Mouse (Mus musculus) heart, embryonic 14.5 days (tissue): Measurements from ENCODE around the gene Olfr827. TPM values are rescaled to one million over a fixed set of nuclear protein-coding genes. Genes with fewer than 3 reads are reported as not detected.

Experiments used
- ATAC-seq: fragments of 200-750 bp; cut with Nextera tagmentation; 2 replicates; pipeline ENCODE4 v1.8.0; 2017; ENCODE audit warnings: low read depth, moderate TSS enrichment; ENCODE audit not compliant: insufficient number of reproducible peaks, insufficient read depth, low FRiP score
- H3K27ac ChIP-seq, 2 experiments: fragments of 200-500 bp in 1 of 2; fragments of 300-500 bp in 1 of 2; sonication (generic) in 1 of 2; replicated peaks in 1 of 2; 2 replicates each; pipeline ENCODE4 v1.5.1; 2012 to 2014; ENCODE audit warnings: low read depth in 2 of 2, low read length in 2 of 2, control low read depth in 1 of 2, mild to moderate bottlenecking in 1 of 2, mixed read lengths in 1 of 2; ENCODE audit not compliant: control insufficient read depth in 1 of 2, insufficient read depth in 1 of 2
- H3K27me3 ChIP-seq: fragments of 300-500 bp; sonication (generic); 2 replicates; pipeline ENCODE4 v1.6.1; 2014; ENCODE audit warnings: mild to moderate bottlenecking, low read length, control low read depth; ENCODE audit not compliant: control insufficient read depth, insufficient read depth
- H3K36me3 ChIP-seq: fragments of 300-500 bp; sonication (generic); 2 replicates; pipeline ENCODE4 v1.6.1; 2014; ENCODE audit warnings: mild to moderate bottlenecking, control low read depth, low read length, mixed read lengths; ENCODE audit not compliant: control insufficient read depth, insufficient read depth
- H3K4me1 ChIP-seq, 2 experiments: fragments of 200-500 bp in 1 of 2; fragments of 300-500 bp in 1 of 2; sonication (generic) in 1 of 2; 2 replicates each; pipeline ENCODE4 v1.6.1; 2012 to 2014; ENCODE audit warnings: low read length in 2 of 2, control low read depth in 1 of 2, mixed read lengths in 1 of 2; ENCODE audit not compliant: control insufficient read depth in 2 of 2, insufficient read depth in 2 of 2
- H3K4me2 ChIP-seq: fragments of 300-500 bp; sonication (generic); 2 replicates; pipeline ENCODE4 v1.6.1; 2014; ENCODE audit warnings: mild to moderate bottlenecking, low read length
- H3K4me3 ChIP-seq, 2 experiments: fragments of 200-500 bp in 1 of 2; fragments of 300-500 bp in 1 of 2; sonication (generic) in 1 of 2; 2 replicates each; pipeline ENCODE4 v1.5.1; 2012 to 2014; ENCODE audit warnings: low read length in 2 of 2, mild to moderate bottlenecking in 2 of 2, control low read depth in 1 of 2, low read depth in 1 of 2, moderate library complexity in 1 of 2; ENCODE audit not compliant: control insufficient read depth in 1 of 2, insufficient read depth in 1 of 2
- H3K9ac ChIP-seq: fragments of 300-500 bp; sonication (generic); 2 replicates; pipeline ENCODE4 v1.6.1; 2014; ENCODE audit warnings: mild to moderate bottlenecking, low read length
- H3K9me3 ChIP-seq: fragments of 300-500 bp; sonication (generic); 2 replicates; pipeline ENCODE4 v1.6.1; 2016; ENCODE audit warnings: low read length, control low read depth; ENCODE audit not compliant: control insufficient read depth
- WGBS: fragments of 180-500 bp; shearing (Covaris S2); extraction: QIAGEN DNeasy Blood & Tissue Kit; methylation state at CpG from one replicate; pipeline ENCODE4 v1.1.7; 2014; 5-methylcytosine and 5-hydroxymethylcytosine counted together
- polyA plus RNA-seq: library from polyadenylated mRNA; unstranded; fragments of >200 nt; fragmentation: Nextera tagmentation; extraction: Ambion mirVana; gene quantifications from 2 replicates; pipeline ENCODE4 v1.2.1, GENCODE M21; 2014

The Olfr827 gene
- polyA plus RNA-seq, 1 experiment from 2014 or later = not detected

- H3K4me2 ChIP-seq = no peak overlapping the region
- no peaks in the 10 kb centered on the region for H3K27me3 ChIP-seq
- no peak overlapping the region for H3K9ac ChIP-seq
- WGBS = 3% methylated on average over 1 of the region's 1 CpGs
- no peaks in the 10 kb centered on the region for H3K4me1 ChIP-seq
- no peak overlapping the region for H3K27ac ChIP-seq
- no peak overlapping the region for H3K4me3 ChIP-seq
- no peaks in the 10 kb centered on the region for H3K36me3 ChIP-seq
- no peak for ATAC-seq
- H3K9me3 ChIP-seq = no peaks in the 10 kb centered on the region
Measured at GRCm38 (mm10) chr10:130228246-130228645, 14.0 kb upstream of the Olfr827 start.

GRCm38 (mm10) chr10:130225034-130225433 is 10.8 kb upstream of the Olfr827 start:
- no peaks in the 10 kb centered on the region for H3K36me3 ChIP-seq
- no peak overlapping the region for H3K4me2 ChIP-seq
- no peaks in the 10 kb centered on the region for H3K27me3 ChIP-seq
- no peak for ATAC-seq
- H3K4me1 ChIP-seq = no peaks in the 10 kb centered on the region
- no peak overlapping the region for H3K9ac ChIP-seq
- no peak overlapping the region for H3K4me3 ChIP-seq
- no peaks in the 10 kb centered on the region for H3K9me3 ChIP-seq
- H3K27ac ChIP-seq = no peak overlapping the region
- WGBS = 52% methylated on average over 3 of the region's 3 CpGs

GRCm38 (mm10) chr10:130184086-130184485 is 30.1 kb downstream of the Olfr827 start, which contains the start of gene Olfr826:
Gene Olfr826 (minus strand): TSS chr10:130184186.
- no peaks in the 10 kb centered on the region for H3K4me1 ChIP-seq
- no peak within 1 kb of the TSS for H3K9ac ChIP-seq
- H3K36me3 ChIP-seq = no peaks in the 10 kb centered on the region
- H3K27me3 ChIP-seq = no peaks in the 10 kb centered on the region
- no peaks in the 10 kb centered on the region for H3K9me3 ChIP-seq
- H3K4me2 ChIP-seq = no peak within 1 kb of the TSS
- WGBS = 47% methylated on average over 1 of the region's 1 CpGs
- no peak within 1 kb of the TSS for H3K4me3 ChIP-seq
- H3K27ac ChIP-seq = no peak within 1 kb of the TSS
- no peak for ATAC-seq

GRCm38 (mm10) chr10:130166666-130167065 is 47.5 kb downstream of the Olfr827 start, which contains the start of gene Olfr825:
Gene Olfr825 (minus strand): TSS chr10:130166766.
- Histone ChIP-seq H3K4me2 (no peak within 1 kb of the TSS), H3K9me3 (no peaks in the 10 kb centered on the region), H3K4me3 (no peak within 1 kb of the TSS), H3K27ac (no peak within 1 kb of the TSS), H3K4me1 (no peaks in the 10 kb centered on the region), H3K9ac (no peak within 1 kb of the TSS), H3K27me3 (no peaks in the 10 kb centered on the region), H3K36me3 (no peaks in the 10 kb centered on the region)
- no peak for ATAC-seq

- H3K4me1 ChIP-seq = no peaks in the 10 kb centered on the region
- no peaks in the 10 kb centered on the region for H3K36me3 ChIP-seq
- H3K4me2 ChIP-seq = no peak overlapping the region
- H3K4me3 ChIP-seq = no peak overlapping the region
- H3K9me3 ChIP-seq = no peaks in the 10 kb centered on the region
- H3K9ac ChIP-seq = no peak overlapping the region
- H3K27me3 ChIP-seq = no peaks in the 10 kb centered on the region
- H3K27ac ChIP-seq = no peak overlapping the region
- ATAC-seq = no peak
Measured at GRCm38 (mm10) chr10:130165196-130165595, 49.0 kb downstream of the Olfr827 start.

Other genes with a start within 250 kb of the Olfr827 start
- not detected in 2 replicates for gene Olfr819, start 247.1 kb downstream of the Olfr827 start, polyA plus RNA-seq
- gene Olfr247, start 238.3 kb downstream of the Olfr827 start, polyA plus RNA-seq = not detected in 2 replicates
- not detected in 2 replicates for gene Gm10310, start 229.3 kb downstream of the Olfr827 start, polyA plus RNA-seq
- not detected in 2 replicates for gene Olfr820, start 201.8 kb downstream of the Olfr827 start, polyA plus RNA-seq
- gene Olfr821, start 184.1 kb downstream of the Olfr827 start, polyA plus RNA-seq = not detected in 2 replicates
- not detected in 2 replicates for gene Olfr822, start 143.2 kb downstream of the Olfr827 start, polyA plus RNA-seq
- not detected in 2 replicates for gene Olfr823, start 99.0 kb downstream of the Olfr827 start, polyA plus RNA-seq
- not detected in 2 replicates for gene Olfr824, start 84.4 kb downstream of the Olfr827 start, polyA plus RNA-seq
- gene Olfr825, start 47.6 kb downstream of the Olfr827 start, polyA plus RNA-seq = not detected in 2 replicates
- gene Olfr826, start 30.2 kb downstream of the Olfr827 start, polyA plus RNA-seq = not detected in 2 replicates
- gene Neurod4, start 65.8 kb upstream of the Olfr827 start, polyA plus RNA-seq = not detected in 2 replicates
- gene Tespa1, start 108.5 kb upstream of the Olfr827 start, polyA plus RNA-seq = 0.30 TPM in 1 of 2 replicates, not detected in the other
- gene Vmn2r84, start 179.9 kb upstream of the Olfr827 start, polyA plus RNA-seq = not detected in 2 replicates
- not detected in 2 replicates for gene Vmn2r85, start 215.3 kb upstream of the Olfr827 start, polyA plus RNA-seq
- not detected in 2 replicates for gene Vmn2r86, start 241.6 kb upstream of the Olfr827 start, polyA plus RNA-seq